ENCODE assay signal across 10 mouse cellular contexts in the genomic region with DNA sequence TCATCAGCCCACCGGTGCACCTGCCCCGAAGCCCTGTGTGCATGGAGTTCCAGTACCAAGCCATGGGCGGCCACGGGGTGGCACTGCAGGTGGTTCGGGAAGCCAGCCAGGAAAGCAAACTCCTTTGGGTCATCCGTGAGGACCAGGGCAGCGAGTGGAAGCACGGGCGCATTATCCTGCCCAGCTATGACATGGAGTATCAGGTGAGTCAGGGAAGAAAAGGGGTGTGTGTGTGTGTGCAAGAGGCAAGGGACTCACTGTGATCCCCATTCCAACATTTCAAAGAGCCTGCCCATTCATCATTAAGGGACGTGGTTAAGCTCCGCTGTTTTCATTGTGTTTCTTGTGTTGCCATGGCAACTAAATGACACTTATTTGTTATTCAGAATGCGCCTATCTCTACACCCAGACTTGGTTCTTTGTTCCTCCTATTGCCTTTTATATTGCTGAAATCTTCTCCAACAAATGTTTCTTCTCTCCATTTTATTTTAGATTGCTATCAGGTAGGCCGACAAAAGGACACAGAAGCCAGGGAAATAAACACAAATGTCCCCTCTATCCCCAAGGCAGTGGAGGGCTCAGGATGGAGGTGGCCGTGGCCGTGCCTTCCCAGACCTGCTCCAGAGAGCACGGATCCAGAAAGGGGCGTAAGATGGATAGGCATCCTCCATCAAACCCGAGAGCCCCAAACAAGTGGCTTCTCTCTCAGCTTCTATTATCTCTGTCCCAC.
DNase-seq lines count a peak whose midpoint lies in the region; ATAC-seq lines count a peak whose summit lies in the region.
"Had no signal": no experiment of that assay in that cellular context is flagged by ENCODE, and none has a peak within 500 bp of the region (broad histone marks: within the 10 kb centered on the region; RNA-seq: fewer than 3 reads in every experiment).

No protein-coding gene starts in this region.

- no peak overlapping the region for H3K4me2 ChIP-seq in forebrain, embryonic 16.5 days (ENCODE audit: low read length)
- H3K4me2 ChIP-seq in neural tube, embryonic 11.5 days (ENCODE audit: low read depth), result no peak overlapping the region
- H3K4me2 ChIP-seq: heart, embryonic 15.5 days; limb, embryonic 12.5 days had no signal

- ATAC-seq in forebrain, embryonic 16.5 days, result peak; percentile 63
- peak; percentile 45; the same call in 1 of the 2 replicates for ATAC-seq in neural tube, embryonic 11.5 days (ENCODE audit: insufficient read depth, low FRiP score, low TSS enrichment)

- no peak overlapping the region for H3K9ac ChIP-seq in forebrain, embryonic 16.5 days (replicated peaks; ENCODE audit: low read depth, low read length)
- H3K9ac ChIP-seq in neural tube, embryonic 11.5 days (ENCODE audit: low read length), result no peak overlapping the region
- H3K9ac ChIP-seq: heart, embryonic 15.5 days; limb, embryonic 12.5 days had no signal

- no peaks in the 10 kb centered on the region for H3K9me3 ChIP-seq in forebrain, embryonic 16.5 days (ENCODE audit: control insufficient read depth, low read length)
- H3K9me3 ChIP-seq in neural tube, embryonic 11.5 days (ENCODE audit: control insufficient read depth, low read length), result no peaks in the 10 kb centered on the region
- H3K9me3 ChIP-seq: heart, embryonic 15.5 days; limb, embryonic 12.5 days had no signal

- H3K4me3 ChIP-seq in forebrain, embryonic 16.5 days (replicated peaks; ENCODE audit: low read length), result no peak overlapping the region
- no peak overlapping the region for H3K4me3 ChIP-seq in neural tube, embryonic 11.5 days (ENCODE audit: low read depth, low read length)
- H3K4me3 ChIP-seq: heart, embryonic 15.5 days; limb, embryonic 12.5 days had no signal

- H3K27me3 ChIP-seq in forebrain, embryonic 16.5 days (replicated peaks; ENCODE audit: control insufficient read depth, insufficient read depth, low read length), result no peaks in the 10 kb centered on the region
- no peaks in the 10 kb centered on the region for H3K27me3 ChIP-seq in neural tube, embryonic 11.5 days (ENCODE audit: control insufficient read depth, insufficient read depth, low read length)
- H3K27me3 ChIP-seq: heart, embryonic 15.5 days had no signal

- intact Hi-C loops in heart, postnatal 14 days (cut with DNase I), result no loop called here

- H3K36me3 ChIP-seq in forebrain, embryonic 16.5 days (ENCODE audit: control insufficient read depth, insufficient read depth), result no peaks in the 10 kb centered on the region
- H3K36me3 ChIP-seq in neural tube, embryonic 11.5 days (ENCODE audit: control insufficient read depth, insufficient read depth, low read length), result no peaks in the 10 kb centered on the region; the same call in 1 of the 2 replicates
- H3K36me3 ChIP-seq: heart, embryonic 15.5 days had no signal

- peak overlapping the region; percentile 78 for H3K27ac ChIP-seq in forebrain, embryonic 16.5 days (ENCODE audit: low read length)
- H3K27ac ChIP-seq in neural tube, embryonic 11.5 days (ENCODE audit: low read depth, low read length), result no peak overlapping the region
- H3K27ac ChIP-seq: heart, embryonic 15.5 days; limb, embryonic 12.5 days had no signal

- DNase-seq in embryo, embryonic 10 days (ENCODE audit: low spot score), result peak; percentile 48
- no peak for DNase-seq in embryo, embryonic 9.5 days (ENCODE audit: extremely low spot score)
- DNase-seq in retina, postnatal 1 day, result peak; percentile 24
- DNase-seq in retina, embryonic 14.5 days (ENCODE audit: low spot score), result no peak
- DNase-seq in neural tube, embryonic 11.5 days (ENCODE audit: low spot score), result no peak
- DNase-seq in urinary bladder, postnatal 25 days (ENCODE audit: low spot score), result no peak
- no peak for DNase-seq in heart, postnatal 14 days

- peaks cover 24% of the 10 kb centered on the region for H3K4me1 ChIP-seq in forebrain, embryonic 16.5 days (replicated peaks; ENCODE audit: control insufficient read depth, insufficient read depth, low read length)
- peaks cover 6% of the 10 kb centered on the region; the same call in 1 of the 2 replicates for H3K4me1 ChIP-seq in neural tube, embryonic 11.5 days (ENCODE audit: control insufficient read depth, insufficient read depth, low read length)

- WGBS in forebrain, embryonic 16.5 days, result 59% methylated on average over 18 of the region's 18 CpGs
- 68% methylated on average over 18 of the region's 18 CpGs for WGBS in neural tube, embryonic 11.5 days

Comparison
In these comparisons a context has a peak if more than half of its experiments do, and no peak if none do; other contexts are left out.
1. DNase-seq: peak in embryo, embryonic 10 days (single experiment) and retina, postnatal 1 day (single experiment); none in embryo, embryonic 9.5 days (single experiment), retina, embryonic 14.5 days (single experiment), neural tube, embryonic 11.5 days (single experiment), urinary bladder, postnatal 25 days (single experiment) and heart, postnatal 14 days (0 of 2).